Mouse (Mus musculus): ENCODE measurements around the gene Slco1a5. TPM values are rescaled to one million over a fixed set of nuclear protein-coding genes. Genes with fewer than 3 reads are reported as not detected.

The Slco1a5 gene
- polyA plus RNA-seq, 1 experiment from 2014 or later = not detected

DNA sequence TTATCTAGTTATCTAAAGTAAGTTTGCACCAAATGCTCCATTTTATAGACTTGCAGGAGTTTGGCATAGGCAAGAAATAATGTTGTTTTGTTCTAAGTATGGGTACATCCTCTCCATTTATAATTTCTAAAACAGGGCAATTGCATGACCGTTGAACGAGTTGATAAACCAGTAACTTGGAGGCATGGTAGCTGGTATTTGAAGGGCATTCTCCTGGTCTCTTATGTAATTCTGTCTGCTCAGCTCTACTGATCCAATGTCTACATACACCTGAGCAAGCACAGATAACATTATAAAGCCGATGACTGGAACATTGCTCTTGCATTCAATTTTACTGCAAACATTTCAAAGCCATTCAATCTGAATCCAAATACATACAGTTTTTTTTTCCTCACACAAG lies 135.4 kb downstream of the Slco1a5 start:
- no peak for ATAC-seq (ENCODE audit: insufficient number of reproducible peaks, insufficient read depth, low FRiP score, low TSS enrichment, low read depth)
- no peak overlapping the region for H3K4me2 ChIP-seq
- no peaks in the 10 kb centered on the region for H3K9me3 ChIP-seq
- WGBS = 90% methylated on average over 3 of the region's 3 CpGs
- H3K4me1 ChIP-seq = no peaks in the 10 kb centered on the region
- no peaks in the 10 kb centered on the region for H3K36me3 ChIP-seq
- no peak overlapping the region for H3K27ac ChIP-seq
- no peaks in the 10 kb centered on the region for H3K27me3 ChIP-seq
- H3K4me3 ChIP-seq = no peak overlapping the region
- no peak overlapping the region for H3K9ac ChIP-seq

DNA sequence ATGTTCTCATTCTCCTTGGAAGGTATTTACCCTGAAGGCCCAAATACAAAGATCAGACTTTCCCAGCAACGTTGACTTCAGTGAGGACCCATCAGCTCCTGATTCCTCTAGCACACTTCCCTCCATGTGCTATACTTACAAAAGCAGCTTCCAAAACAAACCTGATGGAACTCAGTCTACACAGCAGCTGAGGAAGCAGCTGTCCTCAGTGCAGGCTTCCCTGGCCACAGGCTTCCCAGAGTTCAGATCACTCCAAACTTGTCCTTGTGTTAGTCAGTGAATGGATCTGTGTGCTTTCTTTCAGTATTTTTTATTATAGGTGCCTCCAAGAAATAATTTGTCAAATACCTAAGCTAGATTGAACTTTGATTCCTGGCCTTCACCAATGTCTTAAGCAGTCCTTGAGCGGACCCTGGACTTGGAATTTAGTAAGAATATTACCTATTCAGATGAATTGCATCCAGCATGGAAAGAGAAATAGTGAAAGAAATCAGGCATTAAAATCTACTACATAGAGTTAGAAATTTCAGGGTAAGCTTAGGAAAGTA lies 136.8 kb downstream of the Slco1a5 start:
- H3K27ac ChIP-seq = no peak overlapping the region
- no peaks in the 10 kb centered on the region for H3K27me3 ChIP-seq
- no peak overlapping the region for H3K4me3 ChIP-seq
- H3K36me3 ChIP-seq = no peaks in the 10 kb centered on the region
- H3K9ac ChIP-seq = no peak overlapping the region
- H3K4me2 ChIP-seq = no peak overlapping the region
- WGBS = 59% methylated on average over 2 of the region's 2 CpGs
- ATAC-seq (ENCODE audit: insufficient number of reproducible peaks, insufficient read depth, low FRiP score, low TSS enrichment, low read depth) = no peak
- H3K4me1 ChIP-seq = no peaks in the 10 kb centered on the region
- no peaks in the 10 kb centered on the region for H3K9me3 ChIP-seq

Other genes with a start within 250 kb of the Slco1a5 start
- not detected in 2 replicates for gene Slco1a6, start 114.5 kb downstream of the Slco1a5 start, polyA plus RNA-seq (2015; fragmentation: Nextera tagmentation; extraction: Ambion mirVana)
- gene Iapp, start 24.6 kb downstream of the Slco1a5 start, polyA plus RNA-seq (2015; fragmentation: Nextera tagmentation; extraction: Ambion mirVana) = not detected in 2 replicates
- gene Pyroxd1, start 22.7 kb upstream of the Slco1a5 start, polyA plus RNA-seq (2015; fragmentation: Nextera tagmentation; extraction: Ambion mirVana) = 19.4 and 21.4 TPM in 2 replicates
- gene Recql, start 64.1 kb upstream of the Slco1a5 start, polyA plus RNA-seq (2015; fragmentation: Nextera tagmentation; extraction: Ambion mirVana) = 30.1 and 31.3 TPM in 2 replicates
- 121 and 125 TPM in 2 replicates for gene Golt1b, start 64.2 kb upstream of the Slco1a5 start, polyA plus RNA-seq (2015; fragmentation: Nextera tagmentation; extraction: Ambion mirVana)
- 1.2 and 1.4 TPM in 2 replicates for gene Spx, start 90.5 kb upstream of the Slco1a5 start, polyA plus RNA-seq (2015; fragmentation: Nextera tagmentation; extraction: Ambion mirVana)
- gene Gys2, start 150.1 kb upstream of the Slco1a5 start, polyA plus RNA-seq (2015; fragmentation: Nextera tagmentation; extraction: Ambion mirVana) = 0.66 TPM in 1 of 2 replicates, not detected in the other
- 308 and 321 TPM in 2 replicates for gene Ldhb, start 185.0 kb upstream of the Slco1a5 start, polyA plus RNA-seq (2015; fragmentation: Nextera tagmentation; extraction: Ambion mirVana)
- gene Kcnj8, start 248.6 kb upstream of the Slco1a5 start, polyA plus RNA-seq (2015; fragmentation: Nextera tagmentation; extraction: Ambion mirVana) = 3.9 and 6.7 TPM in 2 replicates